Mouse (Mus musculus) forebrain, postnatal 0 days (tissue): ENCODE data around the gene Tlr3. TPM values are rescaled to one million over a fixed set of nuclear protein-coding genes. Genes with fewer than 3 reads are reported as not detected.

ENCODE experiments used
- ATAC-seq: fragments of 200-750 bp; cut with Nextera tagmentation; 2 replicates; pipeline ENCODE4 v1.8.0; 2017; ENCODE audit warnings: mild to moderate bottlenecking, moderate library complexity
- DNase-seq: peaks from one replicate; pipeline ENCODE4 v3.0.0-alpha.2; 2015
- H3K27ac ChIP-seq: fragments of 300-500 bp; sonication (generic); 2 replicates; pipeline ENCODE4 v1.5.1; 2014; ENCODE audit warnings: low read depth, mild to moderate bottlenecking, antibody characterized with exemption, low read length, moderate library complexity, mixed read lengths
- H3K27me3 ChIP-seq: fragments of 300-500 bp; sonication (generic); 2 replicates; pipeline ENCODE4 v1.6.1; 2014; ENCODE audit warnings: mild to moderate bottlenecking, low read length, mixed read lengths; ENCODE audit not compliant: insufficient read depth
- H3K36me3 ChIP-seq: fragments of 300-500 bp; sonication (generic); 2 replicates; pipeline ENCODE4 v1.6.1; 2014; ENCODE audit warnings: mild to moderate bottlenecking, moderate library complexity; ENCODE audit not compliant: insufficient read depth
- H3K4me1 ChIP-seq: fragments of 300-500 bp; sonication (generic); 2 replicates; pipeline ENCODE4 v1.6.1; 2014; ENCODE audit warnings: antibody characterized with exemption; ENCODE audit not compliant: insufficient read depth
- H3K4me2 ChIP-seq: fragments of 300-500 bp; sonication (generic); 2 replicates; pipeline ENCODE4 v1.6.1; 2014; ENCODE audit warnings: low read depth, mild to moderate bottlenecking, moderate library complexity
- H3K4me3 ChIP-seq: fragments of 300-500 bp; sonication (generic); 2 replicates; pipeline ENCODE4 v1.5.1; 2014; ENCODE audit warnings: low read depth, low read length, mixed read lengths
- H3K9ac ChIP-seq: fragments of 300-500 bp; sonication (generic); 2 replicates; pipeline ENCODE4 v1.6.1; 2014; ENCODE audit warnings: mild to moderate bottlenecking
- H3K9me3 ChIP-seq: fragments of 300-500 bp; sonication (generic); 2 replicates; pipeline ENCODE4 v1.6.1; 2016; ENCODE audit warnings: low read length
- CTCF ChIP-seq: sonication (generic); IDR thresholded peaks from 2 replicates; pipeline ENCODE4 v1.5.1; 2016; ENCODE audit warnings: antibody characterized with exemption, control low read depth, low read depth
- WGBS: fragments of 180-500 bp; shearing (Covaris S2); extraction: QIAGEN DNeasy Blood & Tissue Kit; methylation state at CpG from one replicate; pipeline ENCODE4 v1.1.7; 2014; 5-methylcytosine and 5-hydroxymethylcytosine counted together
- polyA plus RNA-seq: library from polyadenylated mRNA; unstranded; fragments of >200 nt; fragmentation: Nextera tagmentation; extraction: Ambion mirVana; gene quantifications from 2 replicates; pipeline ENCODE4 v1.2.1, GENCODE M21; 2015
- total RNA-seq: library from RNA; depleted of rRNA; stranded (reverse); fragments of >200 nt; gene quantifications from 2 replicates; pipeline ENCODE4 v1.2.3, GENCODE M21; 2014; rRNA removed

Gene Tlr3
- total and polyA plus RNA-seq, 2 experiments from 2014 or later = 0.95 to 1.3 TPM

DNA sequence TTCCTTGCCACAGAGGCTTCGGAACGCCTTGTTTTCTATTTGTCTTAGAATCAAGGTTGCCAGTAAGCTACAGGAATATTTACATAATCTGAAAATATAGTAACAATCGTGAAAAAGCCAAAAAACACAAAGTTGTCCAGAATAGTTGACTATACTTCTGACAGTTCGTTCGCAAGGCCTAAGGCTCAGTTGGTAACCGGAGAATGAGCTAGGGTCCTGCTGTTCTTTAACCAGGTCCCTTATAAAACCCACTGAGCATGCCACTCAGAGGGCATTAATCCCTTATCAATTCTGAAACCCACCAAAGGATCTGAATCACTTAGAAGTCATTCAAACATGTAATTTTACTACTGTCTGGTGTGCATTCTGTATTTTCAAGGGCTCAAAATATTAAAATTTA, 55.1 kb downstream of the Tlr3 start:
- Histone ChIP-seq H3K4me2 (no peak overlapping the region), H3K9me3 (no peaks in the 10 kb centered on the region), H3K36me3 (no peaks in the 10 kb centered on the region), H3K9ac (no peak overlapping the region), H3K4me1 (no peaks in the 10 kb centered on the region), H3K27me3 (no peaks in the 10 kb centered on the region), H3K4me3 (no peak overlapping the region), H3K27ac (no peak overlapping the region)
- no peak for DNase-seq
- no peak for ATAC-seq
- 84% methylated on average over 6 of the region's 6 CpGs for WGBS
- TF ChIP-seq CTCF = no peak

Other genes starting within 250 kb of the Tlr3 start
- not detected in 2 replicates for gene F11, start 149.0 kb downstream of the Tlr3 start, total RNA-seq
- not detected in 2 replicates for gene F11, start 149.0 kb downstream of the Tlr3 start, polyA plus RNA-seq
- gene Klkb1, start 116.2 kb downstream of the Tlr3 start, total RNA-seq = under 0.01 and 0.24 TPM in 2 replicates
- gene Klkb1, start 116.2 kb downstream of the Tlr3 start, polyA plus RNA-seq = 0.05 TPM in 1 of 2 replicates, not detected in the other
- gene Gm45753, start 102.6 kb downstream of the Tlr3 start, total RNA-seq = not detected in 2 replicates
- 0.08 and 0.13 TPM in 2 replicates for gene Gm45753, start 102.6 kb downstream of the Tlr3 start, polyA plus RNA-seq
- 2.2 and 2.4 TPM in 2 replicates for gene Cyp4v3, start 77.9 kb downstream of the Tlr3 start, total RNA-seq
- gene Cyp4v3, start 77.9 kb downstream of the Tlr3 start, polyA plus RNA-seq = 1.8 and 2.1 TPM in 2 replicates
- 22.6 and 27.3 TPM in 2 replicates for gene Fam149a, start 28.8 kb downstream of the Tlr3 start, total RNA-seq
- 10.8 and 15.0 TPM in 2 replicates for gene Fam149a, start 28.8 kb downstream of the Tlr3 start, polyA plus RNA-seq
- gene Sorbs2, start 96.7 kb upstream of the Tlr3 start, total RNA-seq = 66.9 and 88.8 TPM in 2 replicates
- gene Sorbs2, start 96.7 kb upstream of the Tlr3 start, polyA plus RNA-seq = 20.8 and 33.2 TPM in 2 replicates